Mouse (Mus musculus): ENCODE measurements at regions not wholly inside any gene's neighbourhood (a gene's known extent, or its start where the extent isn't known, plus 50 kb on each side); places are given as distances from the start of the nearest gene placed in this dataset.

GRCm38 (mm10) chr1:52388118-52388517 is 112.4 kb downstream of the Nab1 start:
- TF ChIP-seq MAFK (IDR thresholded peaks at IDR 0.05; ENCODE audit: insufficient read depth, low read depth, low read length): no peak
- TF ChIP-seq ZNF384 (IDR thresholded peaks at IDR 0.05; ENCODE audit: low read depth, low read length): no peak
- no peak for TF ChIP-seq HCFC1 (IDR thresholded peaks at IDR 0.05; ENCODE audit: borderline replicate concordance, insufficient read depth, low read length)
- TF ChIP-seq CHD2 (IDR thresholded peaks at IDR 0.05; ENCODE audit: low read depth, low read length): no peak
- TF ChIP-seq ZC3H11A (IDR thresholded peaks at IDR 0.05; ENCODE audit: borderline replicate concordance, low read depth, low read length): no peak
